7 mouse cellular contexts compared by ENCODE assay signal in the genomic region with DNA sequence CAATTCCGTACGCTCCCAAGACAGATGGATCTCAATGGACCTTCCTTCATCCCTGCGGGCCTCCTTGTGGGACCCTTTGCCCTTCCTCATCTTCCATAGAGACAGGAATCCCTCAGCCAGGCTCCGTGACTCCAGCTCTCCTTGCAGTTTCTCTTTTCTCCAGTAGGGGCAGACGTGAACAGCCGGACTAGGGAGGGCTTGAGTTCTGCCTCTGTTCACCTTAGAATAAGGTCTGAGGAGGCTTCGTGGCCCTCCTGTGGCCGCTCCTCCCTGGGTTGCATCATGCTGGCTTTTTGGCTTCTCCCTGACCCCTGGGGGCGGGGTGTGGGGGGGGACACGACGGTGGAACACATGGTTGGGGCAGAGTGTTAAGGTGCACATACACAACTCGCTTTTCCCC.
DNase-seq lines count a peak whose midpoint lies in the region; ATAC-seq and TF ChIP-seq lines count a peak whose summit lies in the region.

No protein-coding gene starts in this region.

- ATAC-seq in G1E (ENCODE audit: extremely low read depth, insufficient number of reproducible peaks, low FRiP score, poor library complexity, severe bottlenecking) = no peak
- 0 out of 2 replicates have a peak, but pooled peaks have one; percentile 48 for ATAC-seq in embryonic facial prominence, embryonic 11.5 days (replicated peaks; ENCODE audit: insufficient number of reproducible peaks, low FRiP score, low TSS enrichment, low read depth)

- H3K36me3 ChIP-seq in G1E (replicated peaks) = no peaks in the 10 kb centered on the region
- H3K36me3 ChIP-seq in embryonic facial prominence, embryonic 11.5 days (replicated peaks; ENCODE audit: control insufficient read depth, insufficient read depth, low read depth, low read length) = no peaks in the 10 kb centered on the region
- no peaks in the 10 kb centered on the region for H3K36me3 ChIP-seq in hindbrain, embryonic 10.5 days
- no peaks in the 10 kb centered on the region for H3K36me3 ChIP-seq in midbrain, embryonic 10.5 days

- H3K4me1 ChIP-seq in G1E (ENCODE audit: insufficient read depth, low read depth, low read length) = peaks cover 24% of the 10 kb centered on the region
- H3K4me1 ChIP-seq in embryonic facial prominence, embryonic 11.5 days (ENCODE audit: control insufficient read depth, insufficient read depth, low read length) = no peaks in the 10 kb centered on the region
- no peaks in the 10 kb centered on the region for H3K4me1 ChIP-seq in hindbrain, embryonic 10.5 days (replicated peaks)
- H3K4me1 ChIP-seq in midbrain, embryonic 10.5 days = no peaks in the 10 kb centered on the region

- H3K4me2 ChIP-seq in embryonic facial prominence, embryonic 11.5 days (ENCODE audit: low read depth, low read length) = no peak overlapping the region

- no peak overlapping the region for H3K27ac ChIP-seq in embryonic facial prominence, embryonic 11.5 days (replicated peaks; ENCODE audit: low read depth, low read length)
- H3K27ac ChIP-seq in hindbrain, embryonic 10.5 days = no peak overlapping the region
- no peak overlapping the region for H3K27ac ChIP-seq in midbrain, embryonic 10.5 days (replicated peaks)

- H3K9me3 ChIP-seq in G1E (replicated peaks) = no peaks in the 10 kb centered on the region
- no peaks in the 10 kb centered on the region for H3K9me3 ChIP-seq in embryonic facial prominence, embryonic 11.5 days (replicated peaks; ENCODE audit: control insufficient read depth, low read length)
- no peaks in the 10 kb centered on the region for H3K9me3 ChIP-seq in hindbrain, embryonic 10.5 days
- H3K9me3 ChIP-seq in midbrain, embryonic 10.5 days (replicated peaks) = no peaks in the 10 kb centered on the region

- peaks cover 21% of the 10 kb centered on the region for H3K27me3 ChIP-seq in G1E (ENCODE audit: insufficient read depth, low read length)
- no peaks in the 10 kb centered on the region for H3K27me3 ChIP-seq in embryonic facial prominence, embryonic 11.5 days (ENCODE audit: control insufficient read depth, insufficient read depth, low read length)
- H3K27me3 ChIP-seq in hindbrain, embryonic 10.5 days (ENCODE audit: insufficient read depth, poor library complexity, severe bottlenecking) = no peaks in the 10 kb centered on the region
- no peaks in the 10 kb centered on the region for H3K27me3 ChIP-seq in midbrain, embryonic 10.5 days (ENCODE audit: low read depth, poor library complexity, severe bottlenecking)

- DNase-seq in G1E (ENCODE audit: low spot score) = peak; percentile 60
- peak; percentile 59 to 67 for DNase-seq in adrenal gland, postnatal 36 days
- DNase-seq in embryonic facial prominence, embryonic 11.5 days (ENCODE audit: low spot score) = peak; percentile 77
- DNase-seq in hindbrain, embryonic 10.5 days (ENCODE audit: low spot score) = peak; percentile 69
- DNase-seq in layer of hippocampus, postnatal 10 days (ENCODE audit: low spot score in 2 of 2) = peak; percentile 74 to 81
- peak; percentile 61 for DNase-seq in midbrain, embryonic 10.5 days (ENCODE audit: low spot score)
- peak; percentile 44 for DNase-seq in right cerebral cortex, postnatal 25 days

- no peak overlapping the region for H3K9ac ChIP-seq in embryonic facial prominence, embryonic 11.5 days (replicated peaks; ENCODE audit: low read length)

- TF ChIP-seq CTCF in G1E (IDR thresholded peaks at IDR 0.05; ENCODE audit: low read depth, low read length) = peak; percentile 72

- 25% methylated on average over 12 of the region's 12 CpGs for WGBS in embryonic facial prominence, embryonic 11.5 days
- 27% methylated on average over 12 of the region's 12 CpGs for WGBS in hindbrain, embryonic 10.5 days
- WGBS in midbrain, embryonic 10.5 days = 29% methylated on average over 12 of the region's 12 CpGs

- H3K4me3 ChIP-seq in G1E (ENCODE audit: low read depth, low read length) = no peak overlapping the region
- no peak overlapping the region for H3K4me3 ChIP-seq in embryonic facial prominence, embryonic 11.5 days (ENCODE audit: low read depth, low read length)
- no peak overlapping the region for H3K4me3 ChIP-seq in hindbrain, embryonic 10.5 days
- no peak overlapping the region for H3K4me3 ChIP-seq in midbrain, embryonic 10.5 days
